Mouse (Mus musculus): ENCODE data around the gene Ofcc1. TPM values are rescaled to one million over a fixed set of nuclear protein-coding genes. Genes with fewer than 3 reads are reported as not detected.

Gene Ofcc1
- not detected for total RNA-seq (2022)

DNA sequence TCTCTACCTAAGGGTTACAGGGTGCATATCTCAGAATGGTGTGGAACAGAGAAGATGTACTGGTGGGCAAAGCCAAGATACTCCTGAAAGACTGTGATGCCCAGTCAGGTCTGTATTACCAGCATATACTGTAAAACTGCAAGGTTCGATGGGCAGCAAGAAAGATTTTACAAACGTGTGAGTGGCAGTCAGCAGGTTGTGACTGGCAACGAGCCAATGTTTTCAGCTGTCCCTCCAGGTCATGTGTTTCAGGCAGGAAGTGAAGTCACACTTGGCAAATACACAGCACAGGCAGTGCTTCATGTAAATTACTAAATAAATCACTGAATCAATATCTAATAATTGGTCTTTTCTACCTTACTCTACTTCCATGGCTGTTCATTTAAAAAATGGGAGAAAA is at the start of gene Ofcc1:
Ofcc1 (minus strand) TSS at position 163 of the 400 bp plus-strand sequence.
- no peak for DNase-seq (ENCODE audit: low spot score in 2 of 2)

DNA sequence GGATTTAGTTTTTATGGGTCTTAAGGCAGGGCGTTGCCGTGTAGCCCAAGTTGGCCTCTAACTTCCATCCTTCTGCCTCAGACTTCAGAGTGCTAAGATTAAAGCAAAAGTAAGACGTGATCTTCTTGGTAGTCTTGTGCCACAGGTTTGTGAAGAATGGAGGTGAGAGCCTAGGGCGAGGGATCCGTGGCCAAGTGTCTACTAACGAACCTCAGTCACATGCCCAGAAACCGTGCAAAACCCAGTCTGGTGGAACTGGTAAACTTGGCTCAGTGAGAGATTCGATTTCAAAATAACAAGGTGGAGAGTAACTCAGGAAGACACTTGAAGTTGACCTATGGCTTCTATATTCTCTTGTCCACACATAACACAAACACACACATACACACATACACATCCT is 28.9 kb upstream of the Ofcc1 start:
- DNase-seq (ENCODE audit: low spot score in 2 of 2): no peak

DNA sequence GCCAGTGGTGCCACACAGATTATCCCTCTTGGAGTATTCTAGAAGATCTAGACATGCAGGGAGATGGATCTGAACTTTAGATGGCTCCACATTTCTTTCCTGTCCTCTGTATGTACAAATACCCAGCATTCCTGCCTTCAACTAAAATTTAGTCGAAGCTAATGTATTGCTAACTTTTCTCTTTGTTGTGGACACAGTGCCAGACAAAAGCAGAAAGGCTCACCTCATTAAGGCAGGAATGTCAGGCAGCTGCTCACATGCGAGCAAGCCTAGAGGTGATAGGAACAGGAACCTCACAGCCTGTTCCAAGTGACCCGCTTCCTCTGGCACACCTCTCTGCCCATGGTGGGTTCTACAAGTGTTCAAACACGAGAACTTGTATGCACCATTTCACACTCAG is 26.2 kb upstream of the Ofcc1 start:
- DNase-seq (ENCODE audit: low spot score in 2 of 2): no peak

DNA sequence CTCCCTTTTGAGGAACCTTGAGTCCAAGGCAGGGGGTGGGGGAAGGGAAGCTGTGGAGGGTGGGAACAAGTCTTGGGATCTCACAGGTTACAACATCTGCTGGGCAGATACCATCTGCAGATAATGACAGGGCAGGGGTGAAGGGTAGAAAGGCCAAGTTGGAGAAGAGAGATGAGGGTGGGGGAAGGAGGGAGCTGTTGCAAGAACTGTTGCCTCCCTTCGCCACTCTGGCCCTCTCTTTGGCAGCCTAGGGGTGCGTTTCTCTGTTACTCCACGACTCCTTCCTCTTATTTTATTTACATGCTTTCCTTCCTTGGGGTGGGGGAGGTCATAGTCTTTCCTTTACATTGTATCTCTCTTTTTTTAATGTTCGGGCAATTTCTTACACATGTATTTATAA is 23.7 kb upstream of the Ofcc1 start:
- DNase-seq (ENCODE audit: low spot score in 2 of 2): no peak

DNA sequence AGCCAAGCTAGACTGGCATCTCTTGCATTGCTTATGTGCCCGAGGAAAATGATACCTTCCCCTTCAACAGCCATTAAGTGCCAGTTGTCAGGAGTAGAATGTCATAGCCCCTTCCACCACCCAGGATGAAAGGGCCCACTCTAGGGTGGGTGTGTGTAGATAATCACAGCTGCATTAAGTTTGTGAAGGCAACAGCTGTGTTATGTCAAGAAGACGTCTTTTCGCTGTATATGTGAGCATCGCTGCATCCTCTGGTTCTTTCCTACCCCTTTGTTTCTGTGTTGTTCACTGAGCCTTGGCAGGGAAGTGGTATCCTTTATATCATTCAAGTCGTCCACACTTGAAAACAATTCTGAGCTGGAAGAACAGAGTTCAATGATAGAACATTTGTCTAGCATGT is 15.5 kb upstream of the Ofcc1 start:
- no peak for DNase-seq (ENCODE audit: low spot score in 2 of 2)

DNA sequence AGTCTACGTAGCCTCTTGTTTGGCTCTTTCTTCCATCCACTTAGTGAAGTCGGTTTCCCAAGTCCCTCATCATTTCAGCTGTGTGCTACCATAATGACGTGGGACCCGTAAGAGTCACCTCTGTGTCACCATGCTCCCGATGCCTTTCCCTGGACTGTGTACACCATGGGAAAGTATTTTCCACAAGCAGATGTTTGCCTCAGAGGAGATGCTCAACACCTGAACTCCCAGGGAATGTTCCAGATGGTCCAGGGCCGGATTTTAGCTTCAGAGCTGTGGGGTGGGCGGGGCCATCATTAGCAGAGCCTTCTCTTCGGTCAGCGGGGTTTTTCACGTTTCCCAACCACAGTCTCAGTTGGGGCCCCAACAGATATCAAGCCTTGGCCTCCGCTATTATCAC is 5.5 kb upstream of the Ofcc1 start:
- no peak for DNase-seq (ENCODE audit: low spot score in 2 of 2)

DNA sequence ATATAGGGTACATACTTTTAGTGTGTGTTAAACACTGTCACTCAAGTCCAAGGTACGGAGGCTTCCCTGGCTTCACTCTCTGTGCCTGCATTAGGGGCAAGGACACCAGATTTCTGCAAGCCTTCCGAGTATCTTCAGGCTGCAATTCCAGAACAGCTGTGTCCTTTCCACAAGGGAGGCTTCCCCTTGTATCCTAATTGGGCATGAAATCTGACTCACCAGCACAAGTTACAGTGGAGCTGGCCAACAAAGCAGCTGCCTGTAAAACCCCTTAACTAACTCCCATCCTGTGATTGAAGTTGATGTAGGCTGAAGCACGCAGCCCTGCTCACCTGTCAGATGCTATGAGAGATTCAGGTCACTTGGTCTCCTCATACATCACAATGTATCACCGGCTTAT is 3.6 kb upstream of the Ofcc1 start:
- DNase-seq (ENCODE audit: low spot score in 2 of 2): no peak

DNA sequence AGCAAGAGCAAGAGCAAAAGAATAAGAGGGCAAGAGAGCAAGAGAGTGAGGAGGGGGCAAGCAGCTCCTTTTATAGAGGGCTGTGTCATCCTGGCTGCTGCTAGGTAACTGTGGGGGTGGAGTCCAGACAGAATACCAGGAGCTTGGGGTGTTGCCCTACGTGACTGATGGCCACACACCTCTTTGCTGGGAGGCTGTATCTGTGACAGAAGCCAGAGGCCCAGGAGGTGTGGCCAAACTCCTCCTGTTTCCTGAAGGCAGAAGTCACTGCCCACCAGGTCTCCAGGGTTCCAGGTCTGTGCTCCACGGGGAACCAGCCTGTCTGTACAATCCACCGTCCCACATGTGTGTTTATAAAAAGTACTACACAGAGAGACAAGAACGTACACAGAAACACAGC is 558 bp downstream of the Ofcc1 start:
- DNase-seq (ENCODE audit: low spot score in 2 of 2): no peak

DNA sequence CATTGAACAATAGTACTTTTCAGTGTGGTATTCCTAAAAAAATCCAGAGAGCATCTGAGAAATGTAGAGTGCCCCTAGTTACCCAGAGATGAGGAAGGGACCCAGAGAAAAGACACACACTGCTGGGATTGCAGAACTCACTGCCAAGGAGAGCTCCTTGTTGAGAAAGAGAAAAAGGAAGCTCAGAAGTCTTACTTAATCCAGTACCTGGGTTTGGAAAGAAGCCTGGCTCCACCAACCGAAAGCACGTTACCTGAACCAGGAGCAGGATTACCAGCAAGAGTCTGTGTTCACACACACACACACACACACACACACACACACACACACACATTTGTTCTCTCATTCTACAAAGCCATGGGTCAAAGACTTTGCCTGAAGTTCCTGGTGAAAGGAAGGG is 14.2 kb downstream of the Ofcc1 start:
- no peak for DNase-seq (ENCODE audit: low spot score in 2 of 2)

DNA sequence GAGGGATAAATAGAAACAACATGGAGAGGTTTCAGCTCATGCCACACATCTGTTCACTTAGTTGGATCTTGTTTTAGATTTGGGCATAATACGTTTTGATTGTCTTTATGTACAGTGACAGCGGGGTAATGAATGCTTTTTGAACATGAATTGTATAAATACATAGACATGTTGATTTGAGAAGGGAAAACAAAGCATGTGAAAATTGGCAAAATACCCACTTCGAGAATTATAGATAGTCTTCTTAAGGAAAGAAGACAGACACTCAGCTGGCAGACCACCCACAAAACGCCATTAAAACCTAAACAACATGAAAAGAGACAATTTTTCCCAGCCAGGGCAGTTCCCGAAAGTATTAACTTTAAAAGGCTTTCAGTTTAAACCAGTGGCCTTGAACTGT is 37.9 kb downstream of the Ofcc1 start:
- no peak for DNase-seq (ENCODE audit: low spot score in 2 of 2)

DNA sequence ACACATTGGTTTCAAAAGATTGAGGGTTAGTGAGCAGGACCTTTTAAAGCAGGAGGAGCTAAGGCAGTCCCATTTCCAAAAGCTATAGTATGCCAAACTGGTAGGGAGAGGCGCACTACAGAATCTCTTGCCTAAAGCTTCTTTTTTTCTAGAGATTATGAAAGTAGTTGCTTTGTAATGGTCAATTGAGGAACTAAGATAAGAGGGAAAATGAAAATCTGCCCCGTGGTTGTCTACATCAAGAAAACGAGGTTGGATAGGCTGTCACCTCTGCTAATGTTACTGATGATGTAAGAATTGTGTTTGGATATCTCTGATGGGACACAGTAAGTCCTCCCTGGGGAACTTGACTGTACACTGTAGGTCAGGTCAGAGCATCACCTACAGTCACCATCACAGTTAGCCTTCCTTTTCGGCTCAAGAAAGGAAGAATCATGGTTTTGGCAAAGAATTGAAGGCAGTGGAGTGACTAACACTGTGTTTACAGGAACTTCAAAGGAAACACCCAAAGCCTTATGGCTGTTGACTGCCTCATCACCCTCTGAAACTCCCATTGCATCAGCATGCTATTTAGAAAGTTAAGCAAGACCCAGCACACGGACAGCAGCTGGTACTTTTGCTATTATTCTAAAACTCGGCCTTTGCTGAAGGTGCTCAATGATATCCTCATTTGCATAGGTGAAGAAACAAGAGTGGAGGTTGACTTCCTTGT is 40.3 kb downstream of the Ofcc1 start:
- DNase-seq (ENCODE audit: low spot score in 2 of 2): no peak

DNA sequence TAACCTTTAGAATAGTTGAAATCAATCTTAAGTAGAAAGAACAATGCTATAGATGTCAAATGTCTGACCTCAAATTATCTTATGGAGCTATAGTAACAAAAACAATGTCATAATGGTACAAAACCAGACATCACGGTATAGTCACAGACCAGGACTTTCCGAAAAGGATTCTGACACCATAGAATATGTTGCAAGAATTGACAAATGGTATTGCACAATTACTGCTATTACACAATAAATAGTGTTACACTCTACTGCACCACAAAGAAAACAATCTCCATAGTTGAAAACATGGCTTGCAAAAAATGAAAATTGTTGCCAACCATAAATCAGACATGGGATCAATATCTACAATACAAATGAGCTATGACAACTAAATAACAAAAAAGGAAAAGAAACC is 43.5 kb downstream of the Ofcc1 start:
- DNase-seq (ENCODE audit: low spot score in 2 of 2): no peak

DNA sequence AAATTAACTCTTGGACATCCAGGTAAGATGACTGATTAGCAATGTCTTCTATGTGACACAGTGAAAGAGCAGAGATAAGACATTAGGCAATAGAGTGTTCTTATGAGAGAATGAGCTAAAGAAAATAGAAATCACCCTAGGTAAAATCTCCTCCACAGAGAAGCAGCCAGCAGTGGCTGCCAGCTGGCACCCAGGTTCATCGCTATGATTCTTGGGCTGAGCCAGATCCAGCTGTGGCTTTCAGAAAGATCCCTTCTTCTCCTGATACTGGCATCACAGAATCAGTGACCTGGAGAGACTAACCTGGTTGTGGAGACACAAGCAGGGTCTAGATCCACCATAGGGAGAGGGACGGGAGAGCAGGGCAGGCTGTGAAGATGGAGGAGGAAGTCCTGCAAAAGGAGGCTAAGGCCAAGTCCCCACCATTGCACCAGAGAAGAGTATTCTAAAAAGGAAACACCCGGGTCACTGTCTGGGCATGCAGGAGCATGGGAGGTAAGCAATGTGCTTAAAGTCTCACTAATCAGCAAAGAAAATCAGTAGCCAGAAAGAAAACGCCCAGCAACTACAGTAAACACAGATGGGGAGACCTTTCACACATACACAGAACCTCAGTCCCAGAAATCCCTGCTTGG is 46.0 kb downstream of the Ofcc1 start:
- DNase-seq (ENCODE audit: low spot score in 2 of 2): no peak

DNA sequence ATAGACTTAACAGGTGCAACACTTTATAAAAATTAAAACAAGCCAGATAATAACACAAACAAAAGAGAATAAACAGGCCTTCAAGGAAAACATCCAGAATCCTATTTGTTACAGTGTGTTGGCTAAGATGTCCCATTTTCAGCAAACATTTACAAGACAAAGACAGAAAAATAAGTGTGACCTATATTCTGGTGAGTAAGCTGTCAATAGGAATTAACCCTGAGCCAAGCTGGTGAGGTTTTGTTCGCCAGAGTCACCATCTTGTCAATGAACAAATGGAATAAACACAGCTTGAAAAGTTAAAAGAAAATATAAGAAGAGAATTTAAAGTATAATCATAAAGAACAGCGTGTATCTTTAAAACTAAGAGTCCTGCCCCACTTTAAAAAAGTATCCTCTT is 68.4 kb downstream of the Ofcc1 start:
- no peak for DNase-seq (ENCODE audit: low spot score in 2 of 2)

DNA sequence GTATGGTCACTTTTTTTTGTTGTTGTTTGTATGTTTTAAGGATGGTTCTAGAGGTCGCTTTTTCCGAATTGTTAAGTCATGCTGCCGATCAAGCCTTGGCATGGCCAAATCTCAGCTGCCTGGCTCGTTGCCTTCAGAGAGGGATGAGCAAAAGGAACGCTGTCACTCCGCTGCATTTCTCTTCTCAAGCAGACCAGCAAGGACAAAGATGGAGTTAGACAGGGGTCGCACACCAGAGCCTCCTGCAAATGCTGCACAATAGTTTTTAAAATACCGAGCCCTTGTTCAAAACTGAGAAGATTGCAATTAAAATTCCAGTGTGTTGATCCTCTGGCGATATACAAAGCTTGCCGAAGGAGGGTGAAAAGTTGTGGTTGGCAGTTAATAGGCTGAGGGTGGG is 70.4 kb downstream of the Ofcc1 start:
- DNase-seq (ENCODE audit: low spot score in 2 of 2): no peak

DNA sequence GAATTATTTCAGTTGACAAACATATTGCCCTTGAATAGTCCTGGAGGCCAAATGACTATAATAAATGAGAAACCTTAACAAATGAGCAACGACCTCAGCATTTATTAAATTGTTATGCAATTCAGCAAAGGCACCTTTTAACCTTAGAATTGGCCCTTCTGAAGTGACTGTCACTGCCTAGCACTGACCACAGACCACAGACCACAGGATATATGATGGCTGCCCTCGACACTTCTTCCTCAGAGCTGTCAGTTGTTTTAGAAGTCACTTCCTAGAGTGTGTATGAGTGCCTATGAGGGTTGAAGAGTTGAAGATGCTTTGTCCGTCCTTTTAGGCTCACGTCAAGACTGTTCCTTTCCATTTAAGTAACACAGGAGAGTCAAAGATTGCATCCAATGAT is 72.6 kb downstream of the Ofcc1 start:
- DNase-seq (ENCODE audit: low spot score in 2 of 2): no peak

DNA sequence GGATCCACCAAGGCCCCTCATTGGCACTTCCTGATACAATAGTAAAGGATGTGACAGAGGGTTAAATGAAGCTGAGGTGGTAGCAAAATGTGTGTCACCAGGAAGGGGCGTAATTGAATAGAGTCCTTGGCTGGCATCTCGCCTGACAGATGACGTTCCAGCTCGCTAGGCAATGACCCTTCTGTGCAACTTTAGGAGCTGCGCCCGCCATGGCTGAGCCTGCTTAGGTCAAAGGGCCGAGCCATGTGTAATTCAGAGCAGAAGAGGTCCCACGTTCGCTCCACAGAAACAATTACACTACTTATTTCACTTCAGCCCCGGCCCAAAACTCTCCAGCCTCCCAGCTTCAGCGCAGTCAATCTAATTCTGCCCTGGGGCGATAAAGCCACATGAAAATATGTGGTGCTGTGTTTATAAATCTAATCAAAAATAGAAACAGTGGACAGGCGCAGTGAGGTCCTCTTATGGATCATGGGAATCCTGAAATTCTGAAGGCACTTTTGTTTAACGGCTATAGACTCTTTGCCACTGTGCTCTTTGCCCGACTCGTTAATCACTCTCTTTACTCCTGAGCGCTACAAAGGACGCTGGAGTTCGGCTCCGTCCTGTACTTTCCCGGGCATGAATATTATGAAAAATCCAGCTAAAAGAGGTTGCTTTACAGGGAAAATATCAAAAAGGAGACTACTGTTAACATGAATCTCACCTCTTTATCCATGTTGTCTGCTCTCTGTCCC is 73.8 kb downstream of the Ofcc1 start:
- no peak for DNase-seq (ENCODE audit: low spot score in 2 of 2)

DNA sequence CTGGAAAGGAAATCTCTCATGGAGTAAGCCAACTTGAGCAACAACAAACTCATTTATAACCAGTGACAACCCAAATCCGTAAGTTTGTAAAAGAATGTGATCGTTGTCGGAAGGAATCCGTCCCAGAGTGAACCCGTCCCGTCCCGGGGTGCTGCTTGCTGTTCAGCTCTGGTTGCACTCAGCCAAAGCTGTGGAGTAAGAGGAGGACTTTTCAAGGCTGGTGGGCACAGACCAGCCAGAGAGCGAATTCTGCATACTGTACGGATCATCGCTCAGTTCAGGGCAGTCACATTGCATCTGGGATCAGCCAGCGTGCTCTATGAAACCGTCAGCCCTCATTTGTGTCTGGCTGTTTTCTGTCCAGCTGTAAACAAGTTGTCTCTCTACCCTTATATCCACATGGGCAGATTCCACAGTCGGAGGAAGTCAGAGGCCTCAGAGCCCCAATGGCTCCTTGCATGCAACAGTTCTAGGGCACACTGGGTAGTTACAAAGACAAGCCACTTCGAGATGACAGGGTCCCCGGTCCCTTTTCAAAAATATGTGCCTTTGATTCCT is 75.9 kb downstream of the Ofcc1 start:
- DNase-seq (ENCODE audit: low spot score in 2 of 2): no peak

DNA sequence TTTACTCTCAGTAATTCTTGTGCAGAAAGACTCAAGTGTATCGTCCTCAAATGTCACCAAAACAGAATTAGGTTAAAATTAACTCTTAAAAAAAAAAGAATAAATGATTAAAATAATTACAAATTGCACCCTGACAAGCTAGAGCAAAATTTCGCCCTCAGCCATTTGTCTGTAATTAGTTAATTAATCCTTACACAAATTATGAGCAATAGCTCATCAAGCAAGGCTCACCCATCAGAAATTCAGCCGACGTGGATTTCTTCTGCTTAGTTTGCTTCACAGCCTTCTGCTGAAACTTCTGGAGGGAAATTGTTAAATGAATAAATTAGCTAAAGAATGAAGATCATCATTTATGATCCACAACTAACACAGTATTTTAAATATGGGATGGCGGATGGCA is 80.6 kb downstream of the Ofcc1 start:
- DNase-seq (ENCODE audit: low spot score in 2 of 2): no peak

DNA sequence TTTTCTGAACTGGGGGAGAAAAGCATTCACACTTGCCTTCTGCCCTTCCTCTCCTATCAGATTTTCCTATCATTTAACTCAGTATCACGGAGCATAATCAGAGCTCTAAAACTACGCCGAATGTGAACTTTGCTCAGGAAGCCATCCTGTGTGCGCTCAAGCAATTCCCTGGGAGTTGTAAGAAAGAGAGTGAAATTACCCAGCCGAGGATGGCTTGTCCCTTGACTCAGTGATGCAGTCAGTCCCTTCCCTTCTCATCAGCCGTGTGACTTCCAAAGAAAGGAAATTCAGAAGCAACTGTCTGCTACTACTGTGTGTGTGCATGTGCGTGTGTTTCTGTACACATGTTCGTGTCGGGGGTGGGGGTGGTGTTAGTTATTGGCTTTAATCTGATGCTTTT is 93.7 kb downstream of the Ofcc1 start:
- no peak for DNase-seq (ENCODE audit: low spot score in 2 of 2)

DNA sequence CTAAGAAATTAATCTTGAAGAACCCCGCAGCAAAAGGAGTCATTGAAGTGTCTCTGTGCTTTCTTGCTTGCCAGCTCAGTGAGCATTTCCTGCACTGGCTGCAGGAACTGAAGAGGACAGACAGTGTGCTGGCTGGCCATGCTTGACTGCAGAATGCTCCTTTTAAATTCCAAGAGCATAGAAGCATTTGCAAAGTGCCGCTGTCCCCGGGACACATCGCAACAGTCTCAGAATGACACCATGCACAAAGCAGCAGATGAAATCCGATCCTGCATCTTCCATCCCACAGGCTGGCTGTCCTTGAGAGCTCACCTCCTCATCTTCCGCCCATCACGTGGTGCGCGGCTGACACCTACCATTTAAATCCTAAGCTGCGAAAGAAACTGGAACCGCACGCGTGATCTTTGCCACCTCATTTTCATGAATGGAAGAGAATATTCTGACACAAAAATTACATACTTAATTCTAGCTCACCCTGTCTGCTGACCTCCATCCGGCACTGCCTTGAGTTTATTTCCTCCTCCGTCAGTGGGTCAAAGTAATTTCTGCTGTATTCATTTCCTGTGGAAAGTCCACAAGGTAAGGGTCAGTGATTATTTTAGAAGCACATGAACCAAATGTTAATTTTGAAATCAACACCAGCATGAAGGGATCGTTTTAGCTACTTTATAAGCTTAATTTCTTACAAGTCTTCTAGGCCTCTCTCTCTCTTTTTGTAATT is 98.0 kb downstream of the Ofcc1 start:
- DNase-seq (ENCODE audit: low spot score in 2 of 2): no peak

DNA sequence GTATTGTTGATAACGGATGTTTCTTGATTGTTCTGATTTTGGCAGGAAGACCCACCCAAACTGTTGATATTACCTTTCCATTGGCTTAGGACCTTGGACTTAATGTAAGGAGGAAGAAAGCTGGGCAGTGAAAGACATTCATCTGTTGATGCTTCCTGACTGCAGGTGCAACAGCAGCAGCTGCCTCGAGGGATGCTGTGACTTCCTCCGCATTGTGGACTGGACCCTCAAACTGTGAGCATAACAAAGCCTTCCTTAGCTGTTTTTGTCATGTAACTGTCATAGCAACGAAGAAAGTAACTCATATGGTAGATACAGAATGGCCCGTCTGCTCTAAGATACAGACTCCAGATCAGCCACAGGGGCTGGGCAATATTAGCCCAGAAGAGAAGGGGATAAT is 102.5 kb downstream of the Ofcc1 start:
- DNase-seq (ENCODE audit: low spot score in 2 of 2): no peak
